Mouse (Mus musculus) left cerebral cortex, adult 8-10 months (tissue): ENCODE data around the gene C77080. TPM values are rescaled to one million over a fixed set of nuclear protein-coding genes. Genes with fewer than 3 reads are reported as not detected.

Experiments
- DNase-seq, 2 experiments: peaks; one replicate each; pipeline ENCODE4 v3.0.0; 2022; ENCODE audit warnings: low spot score in 2 of 2
- total RNA-seq, 4 experiments: library from RNA; stranded (reverse); gene quantifications; 2 replicates each; pipeline ENCODE4 v1.2.4; 2022

The C77080 gene
- total RNA-seq, 4 experiments from 2014 or later = 15.2 to 22.8 (median 18.4) TPM

DNA sequence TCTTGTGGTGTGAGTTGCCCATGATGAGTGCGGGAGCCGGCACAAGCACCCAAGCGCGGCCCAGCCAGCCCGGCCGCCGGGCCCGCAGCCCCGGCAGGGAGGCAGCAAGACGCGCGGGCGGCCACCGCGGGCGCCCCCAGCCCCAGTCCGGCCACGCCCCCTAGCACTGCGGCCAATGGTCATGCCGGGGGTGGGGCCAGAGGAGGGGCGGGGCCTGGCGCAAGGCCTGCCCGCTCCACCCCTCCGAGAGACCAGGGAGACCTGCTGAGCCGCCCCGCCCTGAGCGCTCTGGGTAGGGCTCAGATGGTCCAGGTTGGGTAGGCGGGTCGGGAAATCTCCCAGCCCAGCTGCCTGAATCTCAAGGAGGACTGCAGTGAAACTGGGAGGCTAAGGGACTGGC lies 22.1 kb downstream of the C77080 start:
- peak in 1 of 2 experiments; percentile 79 for DNase-seq

DNA sequence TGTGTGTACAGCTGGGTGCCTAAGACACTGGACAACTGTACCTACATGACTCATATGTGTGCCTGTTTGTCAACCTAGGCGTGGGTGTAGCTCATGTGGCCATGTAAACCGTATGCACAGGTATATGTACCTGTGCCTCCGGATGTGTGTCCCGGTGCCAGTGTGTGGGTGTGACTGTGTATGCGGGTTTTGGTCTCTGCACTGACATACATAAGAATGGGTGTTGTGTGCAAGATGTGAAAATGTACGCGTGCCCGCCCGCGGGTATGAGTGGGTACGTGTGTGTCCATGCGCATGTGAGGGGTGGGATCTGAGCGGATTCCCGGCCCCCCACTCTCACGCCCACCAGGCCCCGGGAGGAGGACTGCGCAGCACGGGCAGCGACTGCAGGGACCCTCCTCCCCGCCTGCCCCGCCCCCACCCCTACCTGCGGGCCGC lies 22.6 kb downstream of the C77080 start:
- peak in 1 of 2 experiments; percentile 64 for DNase-seq

DNA sequence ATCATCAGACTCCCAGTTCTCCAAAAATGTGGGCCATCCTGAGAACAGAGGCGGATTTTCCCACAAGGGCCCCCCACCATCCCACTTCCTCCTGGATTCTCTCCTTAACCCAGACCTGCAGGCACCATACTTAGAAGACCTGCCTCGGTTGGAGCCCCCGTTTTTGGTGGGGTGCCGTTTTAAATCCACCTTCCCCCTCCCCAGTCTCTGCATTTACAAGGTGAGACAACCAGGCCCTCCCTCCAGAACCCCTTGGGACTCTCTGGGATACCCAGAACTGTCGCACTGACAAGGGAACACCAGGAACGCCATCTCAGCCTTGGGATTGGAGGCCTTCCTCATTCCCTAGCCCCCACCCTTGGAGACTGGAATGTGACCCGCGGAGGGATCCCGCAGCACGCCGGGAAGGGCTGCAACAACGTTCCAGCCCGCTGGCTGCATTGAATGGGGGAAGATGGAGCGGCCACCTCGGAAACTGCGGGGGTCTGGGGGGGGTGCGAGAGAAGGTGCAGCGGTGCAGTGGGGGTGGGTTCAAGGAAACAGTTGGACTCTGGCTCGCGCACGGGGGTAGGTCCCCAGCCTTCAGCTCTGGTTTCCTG lies 23.3 kb downstream of the C77080 start:
- DNase-seq = no peak

DNA sequence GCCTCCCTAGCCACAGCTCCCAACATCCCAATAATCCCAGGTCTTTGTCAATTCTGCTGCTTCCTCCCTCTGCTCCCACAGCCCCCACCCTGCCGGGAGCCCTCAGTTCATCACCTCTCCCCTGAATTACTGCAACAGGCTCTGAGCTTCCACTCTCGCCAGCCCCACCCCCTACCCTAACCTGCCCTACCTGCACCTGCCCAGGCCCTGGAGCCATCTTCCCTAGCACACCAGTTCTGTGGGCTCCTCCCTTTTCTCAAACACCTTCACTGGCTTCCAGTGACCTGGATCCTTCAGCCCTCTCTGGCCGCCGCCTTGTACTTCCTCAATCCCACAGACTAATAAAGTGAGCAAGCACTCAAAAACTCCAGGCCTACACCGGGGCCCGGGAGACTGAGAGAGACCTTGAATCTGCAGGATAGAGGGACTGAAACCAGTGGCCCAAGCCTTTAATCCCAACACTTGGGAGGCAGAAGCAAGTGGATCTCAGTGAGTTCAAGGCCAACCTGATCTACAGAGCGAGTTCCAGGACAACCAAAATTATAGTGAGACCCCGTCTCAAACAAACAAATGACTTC lies 24.9 kb downstream of the C77080 start:
- no peak for DNase-seq

DNA sequence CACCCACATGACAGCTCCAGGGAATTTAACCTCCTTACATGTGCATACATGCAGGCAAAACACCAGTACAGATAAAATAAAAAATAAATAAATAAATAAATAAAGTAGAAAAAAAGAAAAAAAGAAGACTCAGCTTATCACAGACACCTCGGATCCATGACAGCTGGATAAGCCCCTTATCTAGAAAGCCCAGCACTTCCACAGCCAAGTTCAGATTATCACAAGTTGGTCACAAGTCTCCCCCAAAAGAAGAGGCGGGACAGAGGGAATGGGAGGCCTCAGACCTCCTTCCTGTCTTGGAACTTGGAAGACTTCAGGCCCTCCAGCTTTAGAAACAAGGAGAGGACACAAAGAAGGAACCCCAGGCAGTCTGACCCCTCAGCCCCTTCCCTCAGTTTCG lies 26.1 kb downstream of the C77080 start:
- DNase-seq = no peak

DNA sequence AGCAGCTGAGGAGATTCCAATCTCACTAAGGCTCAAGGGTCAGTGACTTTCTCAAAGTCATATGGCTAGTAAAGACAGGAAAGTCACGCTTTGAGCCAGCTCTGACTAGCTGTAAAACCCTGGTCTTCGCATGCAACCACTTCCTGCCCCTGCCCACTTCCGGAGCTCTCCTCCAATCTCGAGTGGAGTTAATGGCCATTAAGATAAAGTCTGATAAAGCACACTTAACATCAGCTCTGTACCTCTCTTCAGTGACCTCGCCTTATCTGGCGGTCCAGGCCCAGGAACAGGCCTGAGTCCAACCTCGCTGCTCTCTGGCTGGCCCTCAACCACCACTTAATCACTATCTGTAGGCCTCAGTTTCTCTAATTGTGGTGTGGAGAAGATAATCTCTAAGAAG lies 26.7 kb downstream of the C77080 start:
- no peak for DNase-seq

DNA sequence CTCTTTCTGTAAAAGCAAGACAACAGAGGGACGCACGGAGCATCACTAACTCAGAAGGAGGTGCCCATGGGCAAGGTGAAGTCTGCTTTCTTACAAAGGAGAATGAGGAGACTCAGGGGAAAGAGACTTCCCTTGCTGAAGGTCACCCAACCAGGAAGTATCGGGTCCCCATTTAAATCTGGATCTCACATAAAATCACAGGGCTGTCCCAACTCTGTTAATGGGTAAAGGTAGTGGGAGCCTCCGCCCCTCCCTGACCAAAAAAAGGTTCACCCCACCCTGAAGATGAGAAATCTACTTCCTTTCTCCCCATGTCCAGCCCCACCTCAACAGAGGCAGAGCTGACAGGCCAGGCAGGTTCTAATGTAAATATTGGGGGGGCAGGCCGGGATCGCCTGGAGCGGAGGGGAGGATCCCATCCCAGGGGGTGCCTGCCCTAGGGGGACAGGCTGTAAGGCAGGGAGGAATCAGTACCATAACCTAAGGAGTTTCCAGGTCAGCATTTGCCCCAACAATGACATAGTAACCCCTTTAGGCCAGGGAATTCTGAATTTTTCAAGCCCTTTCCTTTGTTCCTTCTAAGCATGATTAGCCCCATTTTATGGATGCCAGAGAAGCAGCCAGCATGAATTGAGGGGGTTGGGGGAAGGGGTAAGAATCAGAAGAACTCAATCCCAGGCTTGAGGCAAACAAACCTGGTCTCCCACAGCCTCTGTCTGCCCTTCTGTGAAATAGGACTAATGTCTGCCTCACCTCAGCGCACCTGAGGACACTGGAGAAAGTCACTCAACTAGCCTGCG lies 28.4 kb downstream of the C77080 start:
- DNase-seq = no peak

DNA sequence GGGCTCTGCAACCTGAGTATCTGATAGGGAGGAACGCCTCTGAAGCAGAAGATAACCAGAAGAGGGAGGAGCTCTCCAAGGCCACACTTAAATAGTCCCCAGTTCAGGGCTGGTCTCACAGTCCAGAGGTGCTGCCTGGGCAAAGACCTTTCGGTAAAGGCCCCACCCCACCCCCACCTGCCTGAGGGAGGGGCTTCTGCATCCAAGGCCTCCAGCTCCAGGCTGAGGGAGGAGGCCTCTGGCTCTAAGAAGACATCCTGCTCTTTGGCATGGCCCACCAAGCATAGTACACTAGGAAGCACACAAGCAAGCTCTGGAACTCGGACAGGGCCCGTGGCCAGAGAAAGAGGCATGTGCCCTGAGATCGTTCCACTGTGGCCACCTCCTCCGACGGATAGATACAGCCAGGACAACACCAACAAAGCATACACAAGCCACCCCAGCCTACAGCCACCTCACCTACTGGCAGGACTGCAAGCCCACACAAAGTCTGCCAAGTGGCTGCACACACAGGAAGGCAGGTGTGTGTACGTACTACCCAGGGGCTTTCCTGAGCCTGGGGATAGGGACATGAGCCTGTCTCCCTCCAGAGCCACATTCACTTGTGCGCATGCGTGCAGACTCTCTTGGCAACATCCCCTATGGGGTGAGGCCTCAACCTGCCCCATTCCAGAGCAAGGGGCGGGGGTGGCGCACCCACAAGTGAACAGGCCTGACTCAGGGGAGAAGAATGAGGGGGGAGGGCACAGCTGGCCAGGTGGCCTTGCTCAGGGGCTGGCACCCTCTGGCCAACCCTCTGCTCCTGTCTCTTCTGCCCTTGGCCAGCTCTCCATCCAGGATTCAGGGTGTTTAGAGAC lies 29.4 kb downstream of the C77080 start:
- DNase-seq = no peak

DNA sequence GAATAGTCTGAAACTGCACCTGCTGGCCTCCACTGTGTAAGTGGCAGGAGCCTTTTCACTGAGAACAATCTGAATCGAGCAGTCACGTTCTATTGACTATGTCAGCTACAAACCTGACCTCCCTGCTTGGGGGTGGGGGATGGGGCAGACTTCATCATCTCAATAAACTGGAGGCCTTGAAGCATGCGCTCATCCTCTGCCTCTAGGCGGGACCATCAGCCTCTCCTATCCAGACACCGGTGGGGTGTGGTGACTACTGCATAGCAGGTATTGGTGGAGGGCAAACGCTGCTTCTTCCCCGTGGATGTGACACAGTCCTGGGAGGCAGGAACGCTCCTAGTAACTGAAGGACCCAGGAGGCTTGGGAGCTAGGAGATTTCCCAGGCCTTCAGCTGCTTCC lies 30.3 kb downstream of the C77080 start:
- no peak for DNase-seq

DNA sequence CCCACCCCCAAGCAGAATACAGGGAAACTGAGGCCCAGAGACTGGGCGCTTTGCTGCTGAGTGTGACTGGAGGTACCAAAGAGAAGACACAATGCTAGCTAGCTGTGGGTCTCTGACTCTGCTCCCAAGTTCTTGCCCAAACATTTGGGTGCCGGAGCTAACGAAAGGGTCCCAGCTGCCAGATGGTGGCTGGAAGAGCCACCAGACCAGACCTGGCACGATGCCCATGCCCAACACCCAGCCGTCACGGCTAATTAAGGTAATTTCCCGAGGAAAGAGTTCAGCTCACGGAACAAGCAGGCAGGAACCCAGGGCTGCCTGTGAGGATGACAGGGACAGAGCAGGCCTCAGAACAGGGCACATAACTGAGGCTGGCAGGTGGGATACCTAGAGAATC lies 33.2 kb downstream of the C77080 start:
- no peak for DNase-seq

DNA sequence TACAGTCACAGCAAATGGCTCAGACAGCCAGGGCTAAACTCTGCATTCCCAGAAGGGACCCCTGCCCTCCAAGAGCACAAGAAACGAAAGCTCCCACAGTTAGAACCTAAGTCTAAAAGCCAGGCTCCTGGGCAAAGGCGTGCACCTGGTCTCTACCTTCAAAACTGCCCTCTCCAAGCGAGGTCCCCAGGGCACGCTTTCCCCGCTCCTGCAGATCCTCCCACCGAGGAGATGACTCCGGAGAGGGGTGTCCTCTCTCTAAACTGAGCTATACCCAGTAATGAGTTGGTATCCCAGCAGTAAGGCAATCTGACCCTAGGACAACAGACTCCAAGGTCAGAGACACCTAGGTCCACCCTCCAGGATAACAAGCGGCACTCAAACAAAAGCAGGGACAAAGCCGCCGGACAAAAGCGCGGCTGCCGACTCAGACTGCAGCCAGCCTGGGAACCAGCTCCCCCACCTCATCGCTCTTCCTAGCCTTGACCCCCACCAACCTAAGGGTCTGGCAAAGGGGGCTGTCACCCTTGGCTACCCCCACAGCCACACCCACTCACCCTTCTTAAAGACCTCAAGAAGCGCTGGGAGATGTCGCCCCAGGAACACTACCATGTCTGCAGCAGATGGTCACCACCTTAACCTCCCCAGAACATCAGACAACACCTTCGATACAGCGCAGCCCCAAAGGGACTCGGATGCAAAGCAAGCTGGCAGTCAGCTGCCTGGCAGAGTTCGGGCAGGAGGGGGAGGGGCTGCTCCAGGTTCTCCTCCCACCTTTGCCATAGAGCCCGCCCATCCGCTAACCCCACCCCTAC lies 33.8 kb downstream of the C77080 start:
- DNase-seq = no peak

DNA sequence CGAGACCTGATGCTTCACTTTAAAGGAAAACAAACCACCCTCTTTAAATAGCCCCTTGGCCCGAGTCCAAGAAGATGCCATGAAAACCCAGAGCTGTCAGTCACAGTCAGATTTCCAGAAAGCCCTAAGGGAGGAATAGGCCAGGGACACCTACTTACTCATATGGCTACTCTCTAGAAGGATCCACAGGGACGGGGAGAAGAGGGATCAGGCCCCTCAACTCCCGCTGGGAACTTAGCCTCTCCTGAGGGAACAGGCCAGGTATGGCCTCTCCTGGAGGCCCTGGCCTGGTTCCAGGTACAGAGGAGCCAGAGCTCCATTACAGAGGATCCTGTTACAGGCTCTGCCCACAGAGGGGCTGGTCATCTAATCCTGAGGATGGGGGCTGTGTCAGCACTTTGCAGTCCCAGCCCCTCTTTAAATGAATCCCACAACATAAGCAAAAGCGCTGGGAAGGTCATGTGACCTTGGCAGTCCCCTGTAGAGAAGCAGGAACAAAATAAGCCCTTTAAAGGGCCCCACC lies 34.7 kb downstream of the C77080 start:
- no peak for DNase-seq

DNA sequence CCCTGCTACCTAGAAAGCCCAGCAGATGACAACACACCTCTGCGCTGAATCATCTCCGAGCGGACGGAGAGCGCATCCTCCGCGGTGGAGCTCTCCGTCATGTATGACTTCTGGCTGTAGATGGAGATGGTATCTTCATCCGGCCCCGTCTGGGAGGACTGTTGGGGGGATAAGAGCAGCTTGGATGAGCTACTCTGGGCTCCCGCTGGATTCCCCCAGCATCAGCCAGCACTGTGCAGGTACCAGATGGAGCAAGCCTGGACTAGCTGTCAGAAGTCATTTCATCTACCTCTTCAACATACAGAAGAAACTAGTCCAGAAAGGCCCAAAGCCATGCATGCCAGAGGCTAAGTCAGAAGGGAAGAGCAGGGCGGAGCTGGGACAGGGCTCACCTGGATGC lies 35.9 kb downstream of the C77080 start:
- DNase-seq = no peak

DNA sequence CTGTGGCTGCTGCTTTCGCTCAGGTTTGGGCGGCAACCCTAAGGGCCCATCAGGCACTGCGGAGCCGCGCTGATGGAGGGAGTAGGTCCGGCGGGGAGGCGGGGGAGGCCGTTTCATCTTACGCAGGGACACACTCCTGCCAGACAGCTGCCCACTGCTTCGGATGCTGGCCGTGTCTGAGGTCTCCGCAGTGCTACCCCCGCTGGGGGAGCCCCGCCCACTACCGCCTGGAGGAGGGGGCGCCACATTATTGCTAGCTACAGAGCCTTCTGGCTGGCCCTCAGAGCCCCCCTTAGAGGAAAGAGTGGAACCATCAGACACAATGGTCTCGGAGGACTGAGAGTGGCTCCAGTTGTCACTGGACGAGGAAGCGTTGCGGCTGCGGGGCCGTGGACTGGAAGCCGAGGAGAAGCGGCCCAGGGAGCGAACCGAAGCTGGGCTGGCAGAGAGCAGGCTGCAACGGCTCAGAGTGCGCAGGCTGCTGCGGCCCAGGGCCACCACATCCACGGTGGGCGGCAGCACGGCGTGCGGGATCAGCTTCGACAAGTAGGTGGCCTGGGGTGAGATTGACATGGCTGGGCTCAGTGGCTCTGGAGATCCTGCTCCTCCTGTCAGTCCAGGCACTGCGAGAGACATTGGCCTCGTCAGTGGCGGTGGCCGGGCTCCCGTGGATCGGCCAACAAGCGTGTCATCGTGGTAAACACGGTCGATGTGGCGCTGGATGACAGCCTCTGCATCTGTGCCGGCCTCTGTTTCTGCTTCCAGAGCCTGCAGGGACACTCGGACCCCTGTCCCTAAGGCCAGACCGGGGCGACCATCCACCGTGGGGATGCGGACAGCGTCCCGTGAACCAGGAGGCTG lies 37.6 kb downstream of the C77080 start:
- no peak for DNase-seq

DNA sequence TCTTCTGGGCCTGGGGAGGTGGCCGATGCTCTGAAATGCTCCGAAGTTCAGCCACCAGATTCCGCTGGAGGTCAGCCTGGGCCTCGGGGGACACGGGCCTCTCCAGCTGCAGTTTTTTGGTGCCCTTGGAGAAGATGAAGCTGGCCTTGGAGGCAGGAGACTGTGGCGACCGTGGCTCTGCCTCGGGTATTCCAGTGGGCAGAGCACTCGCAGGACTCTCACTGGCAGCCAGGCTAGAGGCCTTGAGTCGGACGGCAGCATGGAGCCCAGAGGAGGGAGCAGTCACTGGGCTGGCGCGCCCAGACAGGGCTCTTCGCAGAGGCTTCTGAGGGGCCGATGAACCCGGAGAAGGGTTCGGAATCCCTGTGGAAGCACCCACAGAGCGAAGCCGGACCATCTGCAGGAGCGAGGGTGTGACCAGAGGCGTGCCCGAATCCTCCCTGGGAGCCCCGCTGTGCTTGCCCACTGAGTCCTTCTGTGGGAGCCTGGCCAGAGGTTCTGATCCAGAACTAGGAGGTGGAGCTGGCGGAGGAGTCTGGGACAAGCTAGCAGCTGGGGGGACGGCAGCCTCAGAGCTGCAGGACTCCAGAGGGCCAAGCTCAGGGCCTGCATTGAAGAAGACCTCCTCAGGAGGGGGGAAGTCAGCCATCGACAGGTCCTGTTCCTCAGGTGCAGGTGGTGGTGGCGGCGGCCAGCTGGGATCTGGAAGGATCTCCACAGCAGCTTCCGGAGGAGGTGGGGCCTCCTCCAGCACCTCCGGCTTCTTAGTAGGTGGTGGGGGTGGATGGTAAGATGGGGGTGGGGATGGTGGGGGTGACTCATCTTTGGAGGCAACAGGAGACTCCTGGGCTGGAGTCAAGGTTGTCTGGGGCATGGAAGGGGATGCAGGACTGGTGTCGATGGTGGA lies 38.9 kb downstream of the C77080 start:
- DNase-seq = no peak

DNA sequence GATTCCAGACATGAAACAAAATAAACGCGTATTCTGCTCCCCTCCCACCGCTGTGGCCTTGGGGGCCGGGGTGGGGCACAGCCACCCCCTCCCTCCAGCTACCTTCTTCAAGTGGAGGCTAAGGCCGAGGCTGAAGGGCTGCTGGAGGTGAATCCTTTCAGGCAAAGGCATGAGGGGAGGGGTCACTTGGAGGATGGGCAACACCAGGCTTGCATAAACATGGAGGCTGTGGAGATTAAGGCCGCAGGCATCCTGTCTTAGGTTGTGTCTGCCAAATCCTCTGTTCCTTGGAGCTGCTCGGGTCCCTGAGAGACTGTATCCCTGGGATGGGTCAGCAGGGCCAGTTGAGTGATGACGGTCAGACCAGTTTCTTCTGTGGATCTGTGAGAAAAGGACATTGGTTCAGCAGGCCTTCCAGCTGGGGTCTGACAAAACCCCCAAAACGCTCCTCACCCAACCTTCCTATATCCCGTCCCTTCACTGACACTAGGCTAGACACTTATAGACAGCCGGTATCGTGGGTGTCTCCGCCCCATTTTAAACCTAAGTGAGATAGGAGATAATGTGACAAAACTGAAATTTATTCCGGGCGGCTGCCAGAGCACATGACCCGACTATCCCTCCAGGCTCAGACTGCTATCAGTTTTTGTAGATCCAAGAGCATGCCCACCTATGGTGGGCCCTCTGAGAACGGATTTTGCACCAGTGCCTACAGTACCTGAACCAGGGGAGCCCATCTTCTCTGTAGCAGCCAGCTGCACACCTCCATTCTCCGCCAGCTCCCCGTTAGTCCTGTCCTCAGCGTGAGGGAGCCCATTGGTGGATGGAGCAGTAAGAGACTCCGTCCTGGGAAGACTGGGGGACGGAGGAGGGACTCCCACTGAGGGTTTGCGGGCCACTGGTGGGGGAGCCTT lies 39.9 kb downstream of the C77080 start:
- no peak for DNase-seq

DNA sequence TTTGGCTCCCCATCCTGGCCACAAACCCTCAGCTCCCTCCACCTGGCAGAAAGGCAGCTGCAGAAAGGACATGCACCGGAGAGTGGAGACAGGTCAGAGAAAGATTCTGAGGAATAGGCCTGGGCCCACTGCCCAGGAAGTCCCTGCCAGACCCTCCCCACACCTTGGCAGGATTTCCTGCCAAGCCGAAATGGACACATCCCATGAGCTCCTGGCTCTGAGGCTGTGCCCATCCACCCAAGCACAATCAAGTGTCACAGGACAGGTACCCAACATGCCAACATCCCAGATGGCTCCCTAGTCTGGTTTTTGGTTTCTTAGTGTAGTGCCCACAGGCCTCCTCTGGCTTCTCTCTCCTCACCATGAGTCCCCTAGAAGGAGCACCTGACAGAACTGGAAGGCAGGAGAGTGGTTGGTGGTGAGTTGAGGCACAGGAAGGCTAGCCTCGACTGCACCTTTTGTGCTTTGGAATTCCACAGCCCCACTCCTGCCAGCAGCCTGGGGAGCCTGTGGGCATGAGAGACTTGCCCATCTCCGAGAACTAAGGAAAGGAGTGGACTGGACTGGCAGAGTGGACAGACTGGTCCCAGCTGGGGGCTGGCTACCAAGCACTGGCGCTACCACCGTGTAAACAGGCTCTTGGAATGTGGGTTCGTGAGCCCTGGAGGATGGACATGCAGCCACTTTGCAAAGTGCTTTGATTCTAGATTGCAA lies 40.7 kb downstream of the C77080 start:
- DNase-seq = no peak
